Comparison of ENCODE assay signal across 8 mouse cellular contexts in genomic region chr11:4704072-4704964, GRCm38 (mm10). TPM values are rescaled to one million over a fixed set of nuclear protein-coding genes. Genes with fewer than 3 reads are reported as not detected.
DNase-seq lines count a peak whose midpoint lies in the region; ATAC-seq lines count a peak whose summit lies in the region.

Gene Uqcr10 (minus strand): TSS chr11:4704342.
Gene Zmat5 (plus strand): TSS chr11:4704678.

- H3K4me1 ChIP-seq in hindbrain, embryonic 14.5 days (replicated peaks; ENCODE audit: control insufficient read depth, insufficient read depth, low read length), result peaks cover 21% of the 10 kb centered on the region

- H3K27me3 ChIP-seq in hindbrain, embryonic 14.5 days (ENCODE audit: control insufficient read depth, insufficient read depth, low read length), result no peaks in the 10 kb centered on the region

- under 1% methylated on average over 47 of the region's 47 CpGs for WGBS in hindbrain, embryonic 14.5 days

- DNase-seq in R1 (ENCODE audit: low read depth, low spot score), result peak; percentile 99
- peak; percentile 94 to 95 for DNase-seq in cerebellum, postnatal 25 days
- peak; percentile 81 to 84 for DNase-seq in frontal cortex, postnatal 25 days (ENCODE audit: low spot score in 2 of 2)
- DNase-seq in hindbrain, embryonic 14.5 days (ENCODE audit: low spot score), result peak; percentile 95
- DNase-seq in layer of hippocampus, postnatal 36 days, result peak; percentile 88 to 90
- peak; percentile 96 for DNase-seq in lung, postnatal 36 days
- peak; percentile 97 for DNase-seq in retina, postnatal 1 day
- peak; percentile 84 to 87 for DNase-seq in urinary bladder, adult 18-20 months (ENCODE audit: low spot score in 2 of 2)

- no peaks in the 10 kb centered on the region for H3K9me3 ChIP-seq in hindbrain, embryonic 14.5 days (ENCODE audit: control insufficient read depth, low read length)

- peak within 1 kb of the TSS; percentile 20 for H3K27ac ChIP-seq in hindbrain, embryonic 14.5 days

- peaks cover 14% of the 10 kb centered on the region; the same call in 1 of the 2 replicates for H3K36me3 ChIP-seq in hindbrain, embryonic 14.5 days (replicated peaks; ENCODE audit: control insufficient read depth, insufficient read depth)

- ATAC-seq in hindbrain, embryonic 14.5 days (ENCODE audit: low FRiP score), result peak; percentile 97

- peak within 1 kb of the TSS; percentile 49 for H3K4me3 ChIP-seq in hindbrain, embryonic 14.5 days (replicated peaks; ENCODE audit: low read length)

- H3K4me2 ChIP-seq in hindbrain, embryonic 14.5 days (replicated peaks), result peak within 1 kb of the TSS; percentile 94

- H3K9ac ChIP-seq in hindbrain, embryonic 14.5 days, result peak within 1 kb of the TSS; percentile 74

RNA-seq across cellular contexts. Expression of gene Uqcr10, which starts in this region (rescaled TPM):
- 603 and 721 TPM in 2 replicates for polyA plus RNA-seq in hindbrain, embryonic 14.5 days (2014; fragmentation: Nextera tagmentation; extraction: Ambion mirVana)
- 100 to 1,000 TPM; 370 to 401 TPM for total RNA-seq in layer of hippocampus, postnatal 36 days (2021)

RNA-seq across cellular contexts. Expression of gene Zmat5, which starts in this region (rescaled TPM):
- 57.3 and 58.3 TPM in 2 replicates for polyA plus RNA-seq in hindbrain, embryonic 14.5 days (2014; fragmentation: Nextera tagmentation; extraction: Ambion mirVana)
- total RNA-seq in layer of hippocampus, postnatal 36 days (2021), result 10 to 100 TPM; 33.0 to 38.2 TPM

Comparison
In these comparisons a context has a peak if more than half of its experiments do, and no peak if none do; other contexts are left out.
1. Peak in every context shown above with its lines: DNase-seq, ATAC-seq, H3K4me3 ChIP-seq and H3K27ac ChIP-seq.